ENCODE assay signal across 7 mouse cellular contexts in the genomic region with DNA sequence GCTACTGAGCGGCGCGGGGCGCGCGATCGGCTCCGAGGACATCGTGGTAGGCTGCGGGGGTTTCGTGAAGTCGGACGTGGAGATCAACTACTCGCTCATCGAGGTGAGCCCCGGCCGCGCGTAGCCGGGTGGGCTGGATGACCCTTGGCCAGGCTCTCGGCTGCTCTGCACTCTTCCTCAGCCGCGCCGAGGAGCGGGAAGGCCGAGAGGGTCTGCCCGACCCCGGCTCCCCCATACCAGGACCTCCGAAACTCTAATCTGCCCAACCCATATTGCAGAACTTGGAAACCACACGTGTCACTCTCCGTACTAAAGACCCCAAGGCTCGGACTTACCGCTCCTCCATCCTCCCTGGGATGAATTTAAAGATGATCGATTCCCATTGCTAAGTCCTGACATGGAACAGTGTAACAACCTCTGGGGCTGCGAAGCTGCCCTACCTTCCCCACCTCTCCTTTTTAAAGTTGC. TPM values are rescaled to one million over a fixed set of nuclear protein-coding genes. Genes with fewer than 3 reads are reported as not detected.
DNase-seq lines count a peak whose midpoint lies in the region; ATAC-seq lines count a peak whose summit lies in the region.

No protein-coding gene starts in this region.

- H3K9me3 ChIP-seq in lung, embryonic 16.5 days (ENCODE audit: control insufficient read depth, low read length): no peaks in the 10 kb centered on the region
- H3K9me3 ChIP-seq in erythroblast, embryonic 14.5 days (ENCODE audit: control insufficient read depth, low read length): no peaks in the 10 kb centered on the region
- no peaks in the 10 kb centered on the region for H3K9me3 ChIP-seq in limb, embryonic 12.5 days
- no peaks in the 10 kb centered on the region for H3K9me3 ChIP-seq in stomach, embryonic 14.5 days (ENCODE audit: control insufficient read depth, low read depth, low read length)

- DNase-seq in lung, adult 18-20 months: no peak
- no peak for DNase-seq in MN1 (ENCODE audit: low spot score)
- no peak for DNase-seq in c-Kit-positive CD71-positive TER-119-positive erythroid progenitor cells, embryonic 14.5 days (ENCODE audit: low spot score)

- no peak overlapping the region for H3K27ac ChIP-seq in lung, embryonic 16.5 days (ENCODE audit: low read length)
- H3K27ac ChIP-seq in limb, embryonic 12.5 days: no peak overlapping the region
- no peak overlapping the region for H3K27ac ChIP-seq in stomach, embryonic 14.5 days (ENCODE audit: low read length)

- peak overlapping the region; percentile 74 for H3K4me2 ChIP-seq in lung, embryonic 16.5 days (ENCODE audit: low read depth, low read length)
- H3K4me2 ChIP-seq in limb, embryonic 12.5 days: peak overlapping the region; percentile 87
- peak overlapping the region; percentile 48 for H3K4me2 ChIP-seq in stomach, embryonic 14.5 days (replicated peaks; ENCODE audit: low read depth, low read length)

- H3K4me3 ChIP-seq in lung, embryonic 16.5 days (ENCODE audit: low read length): peak overlapping the region; percentile 62
- peak overlapping the region; percentile 92 for H3K4me3 ChIP-seq in erythroblast, embryonic 14.5 days (replicated peaks)
- H3K4me3 ChIP-seq in limb, embryonic 12.5 days (replicated peaks): peak overlapping the region; percentile 89
- H3K4me3 ChIP-seq in stomach, embryonic 14.5 days (ENCODE audit: low read depth, low read length): peak overlapping the region; percentile 95

- no peak for ATAC-seq in lung, embryonic 16.5 days (ENCODE audit: low read depth)
- peak; percentile 35 for ATAC-seq in limb, embryonic 12.5 days (ENCODE audit: insufficient number of reproducible peaks, insufficient read depth, low FRiP score, low TSS enrichment, low read depth)
- ATAC-seq in stomach, embryonic 14.5 days (ENCODE audit: insufficient number of reproducible peaks, insufficient read depth, low FRiP score, low read depth): no peak

- H3K27me3 ChIP-seq in lung, embryonic 16.5 days (ENCODE audit: control insufficient read depth, insufficient read depth, low read depth, low read length): no peaks in the 10 kb centered on the region
- no peaks in the 10 kb centered on the region for H3K27me3 ChIP-seq in erythroblast, embryonic 14.5 days (ENCODE audit: control insufficient read depth)
- H3K27me3 ChIP-seq in limb, embryonic 12.5 days: no peaks in the 10 kb centered on the region
- H3K27me3 ChIP-seq in stomach, embryonic 14.5 days (ENCODE audit: control insufficient read depth, insufficient read depth, low read length): no peaks in the 10 kb centered on the region

- 0% methylated on average over 33 of the region's 35 CpGs for WGBS in lung, embryonic 16.5 days
- under 1% methylated on average over 35 of the region's 35 CpGs for WGBS in limb, embryonic 12.5 days
- under 1% methylated on average over 35 of the region's 35 CpGs for WGBS in stomach, embryonic 14.5 days

- H3K36me3 ChIP-seq in lung, embryonic 16.5 days (ENCODE audit: control insufficient read depth, insufficient read depth, low read length): no peaks in the 10 kb centered on the region
- H3K36me3 ChIP-seq in erythroblast, embryonic 14.5 days (ENCODE audit: control insufficient read depth): peaks cover 19% of the 10 kb centered on the region
- H3K36me3 ChIP-seq in limb, embryonic 12.5 days: peaks cover 17% of the 10 kb centered on the region
- H3K36me3 ChIP-seq in stomach, embryonic 14.5 days (ENCODE audit: control insufficient read depth, insufficient read depth, low read length): peaks cover 4% of the 10 kb centered on the region; the same call in 1 of the 2 replicates

- H3K9ac ChIP-seq in lung, embryonic 16.5 days (ENCODE audit: low read length): peak overlapping the region; percentile 72
- H3K9ac ChIP-seq in limb, embryonic 12.5 days (replicated peaks): peak overlapping the region; percentile 86
- peak overlapping the region; percentile 81 for H3K9ac ChIP-seq in stomach, embryonic 14.5 days (replicated peaks; ENCODE audit: low read depth, low read length)

- H3K4me1 ChIP-seq in lung, embryonic 16.5 days (replicated peaks; ENCODE audit: control insufficient read depth, insufficient read depth, low read length): peaks cover 10% of the 10 kb centered on the region
- peaks cover 63% of the 10 kb centered on the region for H3K4me1 ChIP-seq in erythroblast, embryonic 14.5 days (ENCODE audit: control insufficient read depth)
- H3K4me1 ChIP-seq in limb, embryonic 12.5 days (replicated peaks): peaks cover 23% of the 10 kb centered on the region
- peaks cover 13% of the 10 kb centered on the region; the same call in 1 of the 2 replicates for H3K4me1 ChIP-seq in stomach, embryonic 14.5 days (ENCODE audit: control insufficient read depth, insufficient read depth, low read length)

RNA-seq across cellular contexts. Expression of a gene that starts 0.4 kb away (rescaled TPM):
- polyA plus RNA-seq in lung, embryonic 16.5 days (2015; fragmentation: Nextera tagmentation; extraction: Ambion mirVana): 30.3 and 31.4 TPM in 2 replicates
- polyA plus RNA-seq in erythroblast, embryonic 14.5 days (2012): 1.4 and 1.8 TPM in 2 replicates
- 22.3 and 24.9 TPM in 2 replicates for polyA plus RNA-seq in limb, embryonic 12.5 days (2016; fragmentation: Nextera tagmentation; extraction: Ambion mirVana)
- 21.1 and 22.3 TPM in 2 replicates for polyA plus RNA-seq in stomach, embryonic 14.5 days (2014; fragmentation: Nextera tagmentation; extraction: Ambion mirVana)

RNA-seq across cellular contexts. Expression of a gene that starts 3.8 kb away (rescaled TPM):
- polyA plus RNA-seq in lung, embryonic 16.5 days (2015; fragmentation: Nextera tagmentation; extraction: Ambion mirVana): 0.25 and 0.63 TPM in 2 replicates
- polyA plus RNA-seq in erythroblast, embryonic 14.5 days (2012): 0.03 and 0.04 TPM in 2 replicates
- polyA plus RNA-seq in limb, embryonic 12.5 days (2016; fragmentation: Nextera tagmentation; extraction: Ambion mirVana): 0.26 and 0.42 TPM in 2 replicates
- polyA plus RNA-seq in stomach, embryonic 14.5 days (2014; fragmentation: Nextera tagmentation; extraction: Ambion mirVana): 0.78 and 1.4 TPM in 2 replicates
